Mouse (Mus musculus) right cerebral cortex, adult 18-20 months (tissue): ENCODE measurements around the gene Tgfa.

ENCODE experiments used
- DNase-seq: peaks from one replicate; pipeline ENCODE4 v3.0.0; 2022; ENCODE audit warnings: mixed read lengths

The Tgfa gene

GRCm38 (mm10) chr6:86298961-86299360, 103.9 kb downstream of the Tgfa start:
- DNase-seq = no peak

GRCm38 (mm10) chr6:86299381-86299780, 104.4 kb downstream of the Tgfa start:
- no peak for DNase-seq

GRCm38 (mm10) chr6:86305680-86306079, 110.7 kb downstream of the Tgfa start:
- DNase-seq = no peak

- no peak for DNase-seq
Observed at GRCm38 (mm10) chr6:86314011-86314410, 119.0 kb downstream of the Tgfa start.

GRCm38 (mm10) chr6:86317066-86317465, 122.0 kb downstream of the Tgfa start:
- DNase-seq = no peak

- DNase-seq = peak; percentile 49
Observed at GRCm38 (mm10) chr6:86318855-86319254, 123.8 kb downstream of the Tgfa start.

- no peak for DNase-seq
Observed at GRCm38 (mm10) chr6:86322031-86322563, 127.1 kb downstream of the Tgfa start.

- no peak for DNase-seq
Observed at GRCm38 (mm10) chr6:86322991-86323390, 128.0 kb downstream of the Tgfa start.

GRCm38 (mm10) chr6:86324400-86324799, 129.4 kb downstream of the Tgfa start:
- no peak for DNase-seq
